Mouse (Mus musculus) CD4-positive naive resting alpha-beta T cell, adult 57 days (primary cell): ENCODE results near the gene Tmem209. TPM values are rescaled to one million over a fixed set of nuclear protein-coding genes. Genes with fewer than 3 reads are reported as not detected.

Experiments used
- total RNA-seq: library from RNA; stranded (reverse); gene quantifications from one replicate; pipeline ENCODE4 v1.2.4, GENCODE M21; 2023

Tmem209 gene
- total RNA-seq = 41.0 TPM

GRCm38 (mm10) chr6:30509265-30510239 is at the start of gene Tmem209, which contains the start of gene Ssmem1:
TSS of gene Tmem209 (minus strand) at chr6:30509783.
TSS of gene Ssmem1 (plus strand) at chr6:30509849.

GRCm38 (mm10) chr6:30541009-30541799 is 31.6 kb upstream of the Tmem209 start, which contains the start of gene Cpa2:
TSS of gene Cpa2 (plus strand) at chr6:30541582.

Other genes with a start within 250 kb of the Tmem209 start
- gene Ube2h, start 205.2 kb downstream of the Tmem209 start, total RNA-seq = 147 TPM
- gene Zc3hc1, start 118.8 kb downstream of the Tmem209 start, total RNA-seq = 30.3 TPM
- gene Klhdc10, start 107.9 kb downstream of the Tmem209 start, total RNA-seq = 20.9 TPM
- gene Ssmem1, start 66 bp upstream of the Tmem209 start, total RNA-seq = 2.6 TPM
- not detected for gene Cpa2, start 31.8 kb upstream of the Tmem209 start, total RNA-seq
- not detected for gene Cpa4, start 58.6 kb upstream of the Tmem209 start, total RNA-seq
- not detected for gene Cpa5, start 101.2 kb upstream of the Tmem209 start, total RNA-seq
- 0.74 TPM for gene Cpa1, start 129.4 kb upstream of the Tmem209 start, total RNA-seq
- gene Cep41, start 184.0 kb upstream of the Tmem209 start, total RNA-seq = 14.0 TPM
- not detected for gene Mest, start 213.8 kb upstream of the Tmem209 start, total RNA-seq